Mouse (Mus musculus): ENCODE measurements around the gene Ism1. TPM values are rescaled to one million over a fixed set of nuclear protein-coding genes. Genes with fewer than 3 reads are reported as not detected.

The Ism1 gene
- polyA plus RNA-seq, 1 experiment from 2014 or later: 2.6 TPM

DNA sequence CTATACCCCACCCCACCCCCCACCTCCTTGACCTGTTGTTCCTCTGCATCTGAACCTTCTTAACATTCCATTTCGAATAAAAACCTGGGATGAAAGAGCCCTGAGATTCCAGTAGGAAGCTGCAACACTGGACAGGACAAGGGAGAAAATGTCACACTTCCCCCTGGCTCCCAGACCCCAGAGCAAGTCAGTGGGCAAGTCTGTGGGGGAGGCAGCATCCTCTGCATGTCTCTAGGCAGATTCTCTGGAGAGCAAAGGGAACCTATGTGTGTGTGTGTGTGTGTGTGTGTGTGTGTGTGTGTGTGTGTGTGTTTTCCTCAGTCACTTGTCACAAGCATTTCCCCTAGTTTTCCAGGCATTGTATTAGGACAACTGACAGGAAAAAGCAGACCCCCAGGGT is 98.7 kb downstream of the Ism1 start:
- no peak overlapping the region for H3K27ac ChIP-seq (ENCODE audit: low read depth, low read length)
- ATAC-seq (ENCODE audit: insufficient read depth, low FRiP score, low TSS enrichment) (no peak), DNase-seq (ENCODE audit: low spot score) (no peak)
- WGBS: 43% methylated on average over 1 of the region's 1 CpGs
- no peak overlapping the region for H3K4me3 ChIP-seq (ENCODE audit: low read depth, low read length)
- H3K9me3 ChIP-seq (ENCODE audit: control insufficient read depth, low read length): no peaks in the 10 kb centered on the region
- H3K36me3 ChIP-seq (ENCODE audit: control insufficient read depth, insufficient read depth, low read length): no peaks in the 10 kb centered on the region
- no peak overlapping the region for H3K9ac ChIP-seq (ENCODE audit: low read length)
- no peak overlapping the region for H3K4me2 ChIP-seq (ENCODE audit: low read depth)
- H3K27me3 ChIP-seq (ENCODE audit: control insufficient read depth, insufficient read depth, low read length): no peaks in the 10 kb centered on the region
- H3K4me1 ChIP-seq (ENCODE audit: control insufficient read depth, insufficient read depth, low read length): no peaks in the 10 kb centered on the region

DNA sequence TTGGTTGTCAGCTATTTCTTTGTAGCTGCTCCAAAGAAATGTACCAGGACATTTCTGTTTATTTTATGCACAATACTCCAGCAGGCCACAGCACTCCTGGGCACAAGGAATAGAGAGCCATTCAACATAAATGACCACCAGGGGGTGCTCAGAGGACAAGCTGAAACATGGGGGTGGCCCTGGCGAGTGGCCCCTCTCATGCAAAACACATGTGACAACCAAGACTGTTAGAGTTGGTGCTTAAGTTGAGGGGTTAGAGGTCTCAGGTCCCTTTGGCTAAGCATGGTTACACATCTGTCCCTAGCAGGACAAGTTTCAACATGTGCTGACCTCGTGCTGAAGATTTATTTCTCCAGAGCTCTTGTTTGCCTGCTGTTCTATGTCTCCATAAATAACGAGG is 100.3 kb downstream of the Ism1 start:
- H3K9me3 ChIP-seq (ENCODE audit: control insufficient read depth, low read length): no peaks in the 10 kb centered on the region
- no peaks in the 10 kb centered on the region for H3K27me3 ChIP-seq (ENCODE audit: control insufficient read depth, insufficient read depth, low read length)
- no peaks in the 10 kb centered on the region for H3K4me1 ChIP-seq (ENCODE audit: control insufficient read depth, insufficient read depth, low read length)
- ATAC-seq (ENCODE audit: insufficient read depth, low FRiP score, low TSS enrichment) (no peak), DNase-seq (ENCODE audit: low spot score) (no peak)
- WGBS: 44% methylated on average over 3 of the region's 3 CpGs
- H3K27ac ChIP-seq (ENCODE audit: low read depth, low read length): no peak overlapping the region
- H3K4me2 ChIP-seq (ENCODE audit: low read depth): no peak overlapping the region
- no peak overlapping the region for H3K9ac ChIP-seq (ENCODE audit: low read length)
- H3K36me3 ChIP-seq (ENCODE audit: control insufficient read depth, insufficient read depth, low read length): no peaks in the 10 kb centered on the region
- H3K4me3 ChIP-seq (ENCODE audit: low read depth, low read length): no peak overlapping the region

DNA sequence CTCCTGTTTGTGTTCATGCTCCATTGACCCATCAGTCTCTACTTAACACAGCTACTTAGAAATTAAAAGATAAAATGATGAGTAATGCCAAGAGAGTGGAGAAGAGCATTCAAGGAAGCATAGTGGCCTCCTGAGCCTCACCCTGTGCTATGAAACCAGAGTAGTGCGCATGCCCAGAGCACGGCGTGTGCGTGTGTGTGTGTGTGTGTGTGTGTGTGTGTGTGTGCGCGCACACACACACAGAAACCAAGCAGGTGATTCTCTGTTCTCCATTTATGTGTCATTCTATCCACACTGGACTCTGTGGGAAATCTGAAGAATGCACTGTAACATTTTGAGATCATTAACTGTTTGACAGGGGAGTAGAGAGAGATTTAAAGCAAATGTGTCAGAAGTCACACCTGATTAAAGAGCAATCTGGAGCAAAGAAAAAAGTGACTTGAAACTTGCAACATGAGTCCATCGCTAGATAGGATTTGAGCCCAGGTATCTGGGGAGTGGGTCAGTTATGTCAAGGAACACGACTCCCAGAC is 105.4 kb downstream of the Ism1 start:
- Histone ChIP-seq H3K27ac (ENCODE audit: low read depth, low read length) (no peak overlapping the region), H3K4me1 (ENCODE audit: control insufficient read depth, insufficient read depth, low read length) (no peaks in the 10 kb centered on the region), H3K4me2 (ENCODE audit: low read depth) (no peak overlapping the region), H3K36me3 (ENCODE audit: control insufficient read depth, insufficient read depth, low read length) (no peaks in the 10 kb centered on the region), H3K27me3 (ENCODE audit: control insufficient read depth, insufficient read depth, low read length) (no peaks in the 10 kb centered on the region), H3K4me3 (ENCODE audit: low read depth, low read length) (no peak overlapping the region), H3K9me3 (ENCODE audit: control insufficient read depth, low read length) (no peaks in the 10 kb centered on the region), H3K9ac (ENCODE audit: low read length) (no peak overlapping the region)
- WGBS: 82% methylated on average over 8 of the region's 8 CpGs
- DNase-seq (ENCODE audit: low spot score) (no peak), ATAC-seq (ENCODE audit: insufficient read depth, low FRiP score, low TSS enrichment) (no peak)

DNA sequence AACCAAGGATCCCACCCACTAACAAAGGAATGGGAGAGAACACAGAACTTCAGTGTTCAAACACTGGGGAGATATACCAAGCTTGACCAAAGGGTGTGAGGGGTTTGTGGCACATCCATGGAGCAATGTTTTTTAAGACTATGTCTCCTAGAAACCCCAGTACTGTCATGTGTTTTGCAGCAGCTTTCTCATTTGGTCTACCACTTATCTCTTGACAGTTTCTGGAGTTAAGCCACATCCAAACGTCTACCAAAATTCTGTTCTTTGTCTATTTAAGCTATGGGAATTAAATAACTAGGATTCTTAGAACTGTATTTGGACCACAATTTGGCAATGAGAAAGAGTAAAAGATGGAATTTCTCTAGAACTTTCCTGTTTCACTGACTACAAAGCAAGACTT is 106.5 kb downstream of the Ism1 start:
- 84% methylated on average over 1 of the region's 1 CpGs for WGBS
- H3K4me3 ChIP-seq (ENCODE audit: low read depth, low read length): no peak overlapping the region
- ATAC-seq (ENCODE audit: insufficient read depth, low FRiP score, low TSS enrichment): no peak
- DNase-seq (ENCODE audit: low spot score): no peak
- no peaks in the 10 kb centered on the region for H3K9me3 ChIP-seq (ENCODE audit: control insufficient read depth, low read length)
- no peaks in the 10 kb centered on the region for H3K36me3 ChIP-seq (ENCODE audit: control insufficient read depth, insufficient read depth, low read length)
- no peak overlapping the region for H3K27ac ChIP-seq (ENCODE audit: low read depth, low read length)
- H3K27me3 ChIP-seq (ENCODE audit: control insufficient read depth, insufficient read depth, low read length): no peaks in the 10 kb centered on the region
- H3K9ac ChIP-seq (ENCODE audit: low read length): no peak overlapping the region
- H3K4me2 ChIP-seq (ENCODE audit: low read depth): no peak overlapping the region
- H3K4me1 ChIP-seq (ENCODE audit: control insufficient read depth, insufficient read depth, low read length): no peaks in the 10 kb centered on the region

DNA sequence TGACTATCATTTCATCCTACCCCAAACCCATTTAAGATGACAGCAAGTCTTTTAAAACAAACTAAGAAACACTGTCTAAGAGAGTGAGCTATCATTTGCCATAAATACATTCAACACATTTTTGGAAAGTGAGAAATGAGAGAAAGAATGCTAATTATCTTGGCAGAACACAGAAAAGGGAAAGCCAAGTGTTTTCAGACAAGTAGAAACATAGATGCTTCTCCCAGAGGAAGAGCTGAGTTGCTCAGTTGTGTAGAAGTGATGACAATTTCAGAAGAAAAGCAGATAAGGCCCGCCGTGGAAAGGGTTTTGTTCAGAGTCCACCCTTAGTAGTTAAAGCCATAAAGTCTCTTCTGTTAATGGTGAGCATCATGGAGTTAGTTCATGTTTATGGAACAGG is 107.0 kb downstream of the Ism1 start:
- H3K4me1 ChIP-seq (ENCODE audit: control insufficient read depth, insufficient read depth, low read length): no peaks in the 10 kb centered on the region
- DNase-seq (ENCODE audit: low spot score) (no peak), ATAC-seq (ENCODE audit: insufficient read depth, low FRiP score, low TSS enrichment) (no peak)
- H3K27me3 ChIP-seq (ENCODE audit: control insufficient read depth, insufficient read depth, low read length): no peaks in the 10 kb centered on the region
- H3K27ac ChIP-seq (ENCODE audit: low read depth, low read length): no peak overlapping the region
- H3K36me3 ChIP-seq (ENCODE audit: control insufficient read depth, insufficient read depth, low read length): no peaks in the 10 kb centered on the region
- no peaks in the 10 kb centered on the region for H3K9me3 ChIP-seq (ENCODE audit: control insufficient read depth, low read length)
- no peak overlapping the region for H3K9ac ChIP-seq (ENCODE audit: low read length)
- 77% methylated on average over 2 of the region's 2 CpGs for WGBS
- no peak overlapping the region for H3K4me3 ChIP-seq (ENCODE audit: low read depth, low read length)
- no peak overlapping the region for H3K4me2 ChIP-seq (ENCODE audit: low read depth)

DNA sequence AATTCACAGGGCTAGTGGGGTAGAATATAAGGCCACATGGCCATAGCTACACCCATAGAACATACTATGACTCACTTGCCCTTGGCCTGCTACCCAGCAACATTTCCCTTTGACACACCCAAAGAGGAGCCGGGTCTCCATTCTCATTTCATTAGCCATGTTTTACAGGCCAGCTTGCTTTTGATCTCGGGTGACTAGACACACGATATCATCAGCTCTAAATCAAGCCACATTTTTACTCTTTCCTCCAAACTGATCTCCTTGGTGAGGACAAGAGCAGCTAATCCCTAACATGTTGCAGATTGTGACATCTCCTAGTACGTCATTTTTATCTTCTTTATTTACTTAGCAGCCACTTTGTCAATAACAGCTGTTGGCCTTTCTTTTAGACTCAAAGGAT is 110.7 kb downstream of the Ism1 start:
- no peak overlapping the region for H3K27ac ChIP-seq (ENCODE audit: low read depth, low read length)
- 87% methylated on average over 4 of the region's 4 CpGs for WGBS
- ATAC-seq (ENCODE audit: insufficient read depth, low FRiP score, low TSS enrichment) (no peak), DNase-seq (ENCODE audit: low spot score) (no peak)
- H3K4me3 ChIP-seq (ENCODE audit: low read depth, low read length): no peak overlapping the region
- no peaks in the 10 kb centered on the region for H3K36me3 ChIP-seq (ENCODE audit: control insufficient read depth, insufficient read depth, low read length)
- H3K9me3 ChIP-seq (ENCODE audit: control insufficient read depth, low read length): no peaks in the 10 kb centered on the region
- H3K27me3 ChIP-seq (ENCODE audit: control insufficient read depth, insufficient read depth, low read length): no peaks in the 10 kb centered on the region
- H3K4me1 ChIP-seq (ENCODE audit: control insufficient read depth, insufficient read depth, low read length): no peaks in the 10 kb centered on the region
- H3K4me2 ChIP-seq (ENCODE audit: low read depth): no peak overlapping the region
- no peak overlapping the region for H3K9ac ChIP-seq (ENCODE audit: low read length)

DNA sequence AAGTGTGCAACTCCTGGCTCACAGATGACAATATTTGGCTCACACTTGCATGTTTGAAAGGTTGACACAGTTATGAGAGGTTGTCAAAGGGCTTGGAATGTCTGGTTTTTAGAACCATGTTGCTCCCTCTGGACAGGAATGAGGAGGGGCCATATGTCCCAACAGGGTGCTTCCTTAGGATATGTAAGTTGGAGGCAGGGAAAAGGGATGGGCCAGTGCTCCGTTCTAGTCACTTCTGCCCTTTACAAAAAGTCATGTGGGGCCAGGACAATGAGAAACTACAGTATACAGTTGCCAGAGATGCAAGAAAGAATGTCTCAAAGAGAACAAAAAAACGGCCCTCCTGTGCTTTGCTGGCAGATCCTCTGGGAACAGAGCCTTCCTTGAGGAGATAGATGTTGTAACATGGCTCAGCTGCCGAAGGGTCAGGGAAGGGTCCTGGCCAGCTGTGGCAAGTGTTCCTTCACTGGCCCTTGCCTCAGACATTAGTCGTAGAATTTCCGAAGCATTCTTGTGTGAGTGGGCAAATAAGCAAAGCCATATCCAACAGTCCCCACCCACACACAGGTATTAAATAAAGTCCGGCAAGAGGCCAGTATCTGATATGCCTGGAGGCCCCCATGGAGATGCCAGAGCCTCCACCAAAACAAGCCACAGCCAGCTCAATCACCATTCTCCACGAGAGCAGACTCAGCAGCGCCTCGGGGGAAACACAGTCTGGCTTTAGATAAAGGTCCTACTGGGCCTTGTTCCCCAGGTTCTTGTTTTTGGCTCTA is 114.6 kb downstream of the Ism1 start:
- Histone ChIP-seq H3K36me3 (ENCODE audit: control insufficient read depth, insufficient read depth, low read length) (no peaks in the 10 kb centered on the region), H3K27ac (ENCODE audit: low read depth, low read length) (no peak overlapping the region), H3K4me1 (ENCODE audit: control insufficient read depth, insufficient read depth, low read length) (no peaks in the 10 kb centered on the region), H3K4me3 (ENCODE audit: low read depth, low read length) (no peak overlapping the region), H3K9ac (ENCODE audit: low read length) (no peak overlapping the region), H3K9me3 (ENCODE audit: control insufficient read depth, low read length) (no peaks in the 10 kb centered on the region), H3K4me2 (ENCODE audit: low read depth) (no peak overlapping the region), H3K27me3 (ENCODE audit: control insufficient read depth, insufficient read depth, low read length) (no peaks in the 10 kb centered on the region)
- 80% methylated on average over 9 of the region's 9 CpGs for WGBS
- DNase-seq (ENCODE audit: low spot score) (no peak), ATAC-seq (ENCODE audit: insufficient read depth, low FRiP score, low TSS enrichment) (no peak)

DNA sequence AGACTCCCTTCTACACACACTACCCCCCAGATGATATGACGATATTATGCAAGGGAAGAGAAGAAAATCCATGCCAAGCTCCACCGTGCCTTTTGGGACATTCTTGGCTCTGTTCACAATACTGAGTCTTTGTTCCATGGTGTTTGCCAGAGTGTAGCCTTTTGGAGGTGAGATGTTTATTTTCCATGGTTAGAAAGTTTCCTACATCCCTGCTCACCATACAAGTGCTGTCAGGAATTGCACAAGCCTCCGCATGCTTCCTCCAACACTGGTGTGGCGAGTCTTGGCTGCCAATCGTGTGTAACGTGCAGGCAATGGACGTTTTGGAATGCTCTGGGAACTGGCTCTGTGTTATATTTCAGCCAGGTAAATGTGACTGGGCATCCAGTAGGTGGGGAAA is 126.1 kb downstream of the Ism1 start:
- no peak overlapping the region for H3K4me2 ChIP-seq (ENCODE audit: low read depth)
- no peaks in the 10 kb centered on the region for H3K36me3 ChIP-seq (ENCODE audit: control insufficient read depth, insufficient read depth, low read length)
- H3K27me3 ChIP-seq (ENCODE audit: control insufficient read depth, insufficient read depth, low read length): no peaks in the 10 kb centered on the region
- H3K9ac ChIP-seq (ENCODE audit: low read length): no peak overlapping the region
- H3K27ac ChIP-seq (ENCODE audit: low read depth, low read length): no peak overlapping the region
- 82% methylated on average over 7 of the region's 7 CpGs for WGBS
- DNase-seq (ENCODE audit: low spot score): no peak
- H3K4me1 ChIP-seq (ENCODE audit: control insufficient read depth, insufficient read depth, low read length): no peaks in the 10 kb centered on the region
- H3K9me3 ChIP-seq (ENCODE audit: control insufficient read depth, low read length): no peaks in the 10 kb centered on the region
- no peak overlapping the region for H3K4me3 ChIP-seq (ENCODE audit: low read depth, low read length)
- no peak for ATAC-seq (ENCODE audit: insufficient read depth, low FRiP score, low TSS enrichment)

DNA sequence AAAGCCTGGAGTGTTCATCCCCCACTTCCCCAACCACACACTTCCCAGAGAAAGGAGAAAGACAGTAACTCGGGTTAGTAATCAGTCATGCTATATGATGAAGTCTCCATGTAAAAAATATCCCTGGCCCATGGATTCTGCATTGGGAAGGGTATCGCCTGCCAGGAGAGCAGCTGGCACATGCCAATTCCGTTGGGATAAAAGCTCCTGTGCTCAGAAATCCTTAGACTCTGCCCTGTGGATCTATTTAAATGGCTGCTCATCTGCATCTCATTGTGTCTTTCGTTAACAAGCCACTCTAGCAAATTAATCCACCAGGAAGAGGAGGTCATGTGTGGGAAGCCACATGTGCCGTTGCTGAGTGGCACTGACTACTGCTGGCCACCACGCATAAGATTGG is 129.9 kb downstream of the Ism1 start:
- no peaks in the 10 kb centered on the region for H3K27me3 ChIP-seq (ENCODE audit: control insufficient read depth, insufficient read depth, low read length)
- no peak overlapping the region for H3K9ac ChIP-seq (ENCODE audit: low read length)
- H3K36me3 ChIP-seq (ENCODE audit: control insufficient read depth, insufficient read depth, low read length): no peaks in the 10 kb centered on the region
- ATAC-seq (ENCODE audit: insufficient read depth, low FRiP score, low TSS enrichment) (no peak), DNase-seq (ENCODE audit: low spot score) (no peak)
- no peak overlapping the region for H3K27ac ChIP-seq (ENCODE audit: low read depth, low read length)
- H3K4me1 ChIP-seq (ENCODE audit: control insufficient read depth, insufficient read depth, low read length): no peaks in the 10 kb centered on the region
- no peak overlapping the region for H3K4me3 ChIP-seq (ENCODE audit: low read depth, low read length)
- no peaks in the 10 kb centered on the region for H3K9me3 ChIP-seq (ENCODE audit: control insufficient read depth, low read length)
- WGBS: 88% methylated on average over 6 of the region's 6 CpGs
- no peak overlapping the region for H3K4me2 ChIP-seq (ENCODE audit: low read depth)

Data from neural tube, embryonic 11.5 days (tissue).